Mouse (Mus musculus) mouse embryonic stem cell (cell line): ENCODE measurements at regions not wholly inside any gene's neighbourhood (a gene's known extent, or its start where the extent isn't known, plus 50 kb on each side); places are given as distances from the start of the nearest gene placed in this dataset.

Experiments used
- in situ Hi-C, 2 experiments: fragments of 300-500 bp; cut with MboI; formaldehyde crosslinking; loops; 1 replicate in 1 of 2; 3 replicates in 1 of 2; pipeline ENCODE4 v1.14.3; 2019 to 2020; ENCODE audit warnings: low sequenced_read_pairs in 2 of 2, low pct_unique_long_range_greater_than_20kb in 1 of 2, mixed read lengths in 1 of 2; ENCODE audit not compliant: unreplicated experiment in 1 of 2

- in situ Hi-C loops = no loop called here
Observed at GRCm38 (mm10) chr8:18344838-18345237, 633.2 kb downstream of the Defb40 start.

GRCm38 (mm10) chr8:18335576-18335975 is 642.5 kb downstream of the Defb40 start:
- in situ Hi-C loops = no loop called here

GRCm38 (mm10) chr8:18328521-18328920 is 649.5 kb downstream of the Defb40 start:
- in situ Hi-C loops = no loop called here

DNA sequence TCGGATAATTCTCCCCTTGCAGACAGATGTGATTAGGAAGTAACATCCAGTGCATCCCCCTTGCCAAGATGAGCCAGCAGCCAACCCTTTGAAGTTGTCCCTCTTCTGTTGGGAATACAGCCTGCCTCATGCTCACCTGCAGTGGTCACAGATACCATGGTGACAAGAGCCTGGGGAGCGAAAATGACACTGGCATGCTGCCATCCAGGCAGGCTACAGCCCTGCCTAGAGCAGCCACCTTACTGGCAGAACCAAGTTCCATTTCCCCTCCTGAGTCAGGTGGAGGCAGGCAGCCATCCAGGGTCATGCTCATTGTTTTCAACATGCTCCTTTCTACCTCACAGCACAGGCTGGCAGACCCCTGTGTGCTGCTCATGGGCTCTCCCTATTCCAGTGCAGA is 661.6 kb downstream of the Defb40 start:
- in situ Hi-C loops = no loop called here

DNA sequence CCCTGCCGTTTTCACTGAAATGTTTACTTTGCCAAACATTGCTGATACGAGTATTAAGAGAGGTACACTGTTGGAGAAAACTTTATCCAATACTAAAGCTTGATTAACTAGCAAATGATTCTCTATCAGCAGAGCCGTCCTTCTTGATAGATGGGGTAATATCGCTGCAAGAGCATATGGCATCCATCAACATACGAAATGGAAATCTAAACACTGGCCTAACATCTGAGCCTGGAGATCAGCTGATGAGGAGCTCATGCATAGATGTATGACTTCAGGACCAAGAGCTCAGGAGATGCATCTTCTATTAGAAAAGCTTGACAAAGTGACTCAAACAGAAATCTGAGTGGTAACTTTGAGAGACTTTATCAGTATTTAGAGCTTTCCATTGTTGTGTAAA is 666.5 kb downstream of the Defb40 start:
- in situ Hi-C loops = no loop called here

DNA sequence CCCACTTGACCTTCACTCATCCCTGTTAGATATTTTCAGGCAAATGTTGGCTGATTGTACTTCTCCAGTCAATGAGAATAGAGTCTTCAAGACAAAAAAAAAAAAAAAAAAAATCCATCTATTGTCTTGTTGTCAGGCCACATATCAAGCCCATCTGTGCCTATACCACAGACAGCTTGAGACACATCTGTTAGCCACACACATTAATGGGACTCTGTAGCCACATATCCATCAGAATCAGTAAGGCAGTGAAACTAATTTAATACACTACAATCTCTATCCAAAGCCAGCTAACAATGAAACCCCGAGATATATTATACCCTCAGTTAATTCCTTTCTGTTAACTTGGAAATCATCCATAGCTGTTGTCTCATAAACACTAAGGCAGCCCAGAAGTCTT is 667.1 kb downstream of the Defb40 start:
- in situ Hi-C loops = no loop called here

DNA sequence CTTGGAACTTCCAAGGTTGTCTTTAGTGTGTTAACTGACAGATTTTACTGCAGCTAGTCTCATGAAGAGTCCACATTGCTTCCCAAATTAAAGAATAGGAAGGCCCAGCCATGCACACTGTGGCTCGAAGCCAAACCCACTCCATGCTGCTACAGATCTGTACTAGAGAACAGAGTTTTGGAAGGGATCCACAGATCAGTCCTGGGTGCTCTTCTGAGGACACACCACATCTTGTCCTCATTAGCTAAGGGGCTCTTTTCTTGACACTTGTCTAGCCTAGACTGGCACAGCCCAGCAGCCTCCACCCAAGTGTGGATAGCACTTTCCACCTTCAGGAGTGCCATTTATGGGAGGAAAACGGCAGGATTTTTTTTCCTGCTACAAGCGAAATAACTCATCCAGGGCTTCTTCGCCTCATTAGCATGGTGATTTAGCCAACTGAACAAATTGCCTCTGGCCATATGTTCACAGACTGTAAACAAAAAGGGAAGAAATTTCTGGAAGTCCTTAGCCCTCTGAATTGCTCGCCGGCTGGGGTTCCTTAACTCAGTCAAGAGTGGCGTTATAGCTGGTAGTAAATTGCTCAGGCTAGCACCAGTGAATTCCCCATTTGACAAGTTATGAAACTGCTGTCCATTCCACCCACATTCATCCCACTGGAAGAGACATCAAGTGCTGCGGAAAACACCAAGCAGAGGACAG is 690.4 kb downstream of the Defb40 start:
- in situ Hi-C loops = no loop called here

GRCm38 (mm10) chr8:18279932-18280331 is 698.1 kb downstream of the Defb40 start:
- in situ Hi-C loops = no loop called here

DNA sequence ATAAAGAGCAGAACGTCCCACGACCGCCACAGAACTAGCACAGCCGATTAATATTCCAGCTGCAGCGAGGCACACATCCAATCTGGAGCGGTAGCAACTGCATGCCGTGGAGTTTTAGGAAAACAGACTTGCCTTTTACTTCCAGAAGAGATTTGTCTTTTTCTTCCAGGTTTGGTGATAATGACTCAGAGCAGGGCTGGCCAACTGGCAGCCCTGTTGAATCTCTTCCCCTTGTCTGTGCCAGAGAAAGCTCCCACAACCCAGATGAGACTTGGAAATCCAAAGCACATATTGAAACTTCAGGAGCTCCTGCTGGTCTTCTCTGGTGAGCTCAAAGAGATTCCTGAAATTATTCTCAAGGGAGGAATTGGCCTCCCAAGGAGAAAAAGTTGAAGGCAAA is 709.8 kb downstream of the Defb40 start:
- in situ Hi-C loops = no loop called here

- in situ Hi-C loops = no loop called here
Observed at GRCm38 (mm10) chr8:18258287-18258961, 719.6 kb downstream of the Defb40 start.

GRCm38 (mm10) chr8:18246299-18246698 is 731.8 kb downstream of the Defb40 start:
- in situ Hi-C loops = no loop called here

DNA sequence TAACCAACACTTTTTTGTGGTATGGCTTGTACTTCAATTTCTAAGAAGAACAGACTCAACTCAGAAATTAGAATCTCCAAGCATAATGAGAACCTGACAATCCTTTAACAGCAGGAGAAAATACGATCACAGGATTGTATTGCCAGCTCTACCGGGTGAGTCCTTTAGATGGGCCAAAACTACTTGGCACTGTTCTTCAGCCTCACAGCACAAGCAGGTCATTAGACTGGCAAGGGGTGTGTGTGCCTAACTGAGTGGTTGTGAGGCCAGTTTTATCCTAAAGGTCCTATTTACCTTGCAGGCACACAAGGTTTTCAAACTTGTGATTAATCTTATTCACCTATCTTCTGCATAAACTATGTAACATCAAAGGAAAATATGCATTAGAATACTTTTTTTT is 760.5 kb downstream of the Defb40 start:
- in situ Hi-C loops = no loop called here

- in situ Hi-C loops = no loop called here
Observed at GRCm38 (mm10) chr8:18217192-18217591, 760.9 kb downstream of the Defb40 start.

GRCm38 (mm10) chr8:18216516-18216915 is 761.5 kb downstream of the Defb40 start:
- in situ Hi-C loops = no loop called here

DNA sequence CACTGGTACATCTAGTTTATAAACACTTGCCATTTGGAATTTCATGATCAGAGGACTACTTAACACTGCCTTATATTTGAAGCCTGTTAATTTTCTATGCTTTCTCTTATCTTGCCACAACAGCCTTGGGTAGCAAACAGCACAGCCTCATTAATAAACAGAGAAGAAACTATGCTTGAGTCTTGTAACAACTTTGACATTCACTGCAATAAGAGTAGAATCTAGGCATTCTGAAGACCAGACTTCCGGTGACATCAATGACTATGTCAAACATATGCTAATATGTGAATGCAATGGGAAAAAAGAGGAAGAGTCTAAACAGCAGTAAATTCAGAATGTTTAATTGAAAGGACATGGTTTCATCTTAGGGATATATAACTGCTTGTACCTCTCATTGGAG is 768.0 kb downstream of the Defb40 start:
- in situ Hi-C loops = no loop called here

DNA sequence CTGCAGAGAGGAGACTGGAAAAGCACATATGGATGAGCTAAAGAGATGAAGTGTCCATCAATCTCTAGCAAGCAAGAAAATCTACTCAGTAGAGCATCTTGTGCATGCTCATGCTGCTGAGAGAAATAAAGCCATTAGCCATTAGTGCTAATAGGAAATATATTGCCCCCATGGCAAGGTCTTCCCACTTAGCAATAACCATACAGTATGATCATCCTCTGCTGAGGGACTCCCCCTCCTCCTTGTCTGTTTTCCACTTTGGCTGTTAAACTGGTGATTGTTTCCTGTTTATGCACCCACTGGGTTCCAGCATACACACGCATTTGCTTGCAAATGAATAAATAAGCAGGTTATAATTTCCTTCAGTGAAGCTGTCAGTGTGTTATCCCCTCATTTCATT is 769.4 kb downstream of the Defb40 start:
- in situ Hi-C loops = no loop called here

DNA sequence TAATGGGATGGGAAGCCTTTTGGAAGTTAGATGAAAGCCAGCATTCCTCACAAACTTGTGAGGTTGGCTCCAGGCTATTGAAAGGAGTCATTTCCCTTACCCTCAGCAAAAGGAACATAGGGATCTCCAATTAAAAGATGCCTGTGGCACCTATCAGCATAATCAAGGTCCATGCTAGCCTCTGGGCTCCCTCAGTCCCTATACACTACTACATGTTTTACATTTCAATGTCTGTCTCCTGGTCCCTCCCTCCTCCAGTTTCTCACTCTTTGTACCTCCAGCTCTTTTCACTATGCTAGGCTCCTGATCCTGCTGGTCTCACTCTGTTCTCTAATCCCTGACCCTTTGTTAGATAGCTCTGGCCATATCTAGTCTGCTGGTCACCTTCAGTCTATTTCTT is 790.6 kb downstream of the Defb40 start:
- in situ Hi-C loops = no loop called here

DNA sequence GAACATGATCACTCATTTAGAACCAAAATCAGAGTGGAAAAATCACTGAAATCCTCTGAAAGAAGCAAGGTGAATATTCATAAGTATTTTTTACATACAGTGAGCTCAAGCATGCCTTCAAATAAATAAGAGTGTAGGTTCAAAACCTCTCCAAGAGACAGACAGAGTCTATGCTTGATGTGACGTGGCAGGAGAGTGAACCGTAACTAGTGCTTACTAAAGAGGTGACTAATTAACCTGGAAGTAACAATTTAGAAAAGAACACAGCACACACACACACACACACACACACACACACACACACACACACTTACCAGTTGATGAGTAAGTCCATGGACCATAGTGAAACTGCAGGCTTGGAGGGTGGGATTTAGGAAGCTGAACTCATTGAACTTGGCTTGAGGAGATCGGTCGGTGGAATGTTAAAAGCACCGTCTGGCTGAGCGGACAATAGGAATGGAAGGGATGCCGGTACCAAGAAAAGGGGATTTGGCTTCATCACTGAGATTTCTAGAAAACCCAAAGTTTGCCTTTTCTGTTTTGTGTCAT is 802.4 kb downstream of the Defb40 start:
- in situ Hi-C loops = no loop called here

GRCm38 (mm10) chr8:18158619-18159018 is 819.4 kb downstream of the Defb40 start:
- in situ Hi-C loops = no loop called here
